Mouse (Mus musculus): ENCODE data around the gene Rnf130. TPM values are rescaled to one million over a fixed set of nuclear protein-coding genes. Genes with fewer than 3 reads are reported as not detected.

Gene Rnf130
- 75.8 and 78.0 TPM in 2 replicates for polyA plus RNA-seq (2015; fragmentation: Nextera tagmentation; extraction: Ambion mirVana)

DNA sequence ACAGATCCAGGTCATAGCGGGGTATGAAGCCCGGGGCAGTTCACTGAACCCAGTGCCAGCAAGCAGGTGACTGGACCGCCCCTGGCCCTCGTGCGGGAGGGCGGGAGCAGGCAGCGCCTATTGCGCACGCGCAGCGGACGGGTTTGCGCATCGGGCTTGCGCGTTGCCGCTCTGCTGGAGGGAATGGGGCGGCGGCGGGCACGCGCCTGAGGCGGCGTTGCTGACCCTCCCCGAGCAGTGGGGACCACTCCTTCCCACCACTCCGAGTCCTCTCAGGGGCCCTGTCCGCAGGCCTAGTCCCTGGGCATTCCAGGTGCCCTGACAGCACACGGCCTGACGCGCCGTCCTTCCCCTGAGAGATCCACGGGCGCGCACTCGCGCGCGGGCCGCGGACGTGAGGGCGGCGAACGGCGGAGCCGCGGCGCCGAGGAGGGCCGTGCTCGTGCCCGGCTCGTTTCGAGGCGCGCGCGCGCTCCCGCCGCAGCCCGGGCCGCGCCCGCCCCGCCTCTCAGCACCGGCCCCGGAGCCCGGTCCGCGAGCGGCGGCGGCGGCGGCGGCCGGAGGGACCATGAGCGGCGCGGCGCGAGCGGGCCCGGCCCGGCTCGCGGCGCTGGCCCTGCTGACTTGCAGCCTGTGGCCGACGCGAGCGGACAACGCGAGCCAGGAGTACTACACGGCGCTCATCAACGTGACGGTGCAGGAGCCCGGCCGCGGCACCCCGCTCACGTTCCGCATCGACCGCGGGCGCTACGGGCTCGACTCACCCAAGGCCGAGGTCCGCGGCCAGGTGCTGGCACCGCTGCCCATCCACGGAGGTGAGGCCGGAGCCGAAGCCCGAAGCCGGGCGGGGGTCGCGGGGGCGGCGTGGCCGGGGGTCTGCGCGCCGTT is at the start of gene Rnf130:
Gene Rnf130 (plus strand): TSS at position 514 of the 888 bp plus-strand sequence.
- Histone ChIP-seq H3K27ac (replicated peaks) (peak within 1 kb of the TSS; percentile 97), H3K36me3 (no peaks in the 10 kb centered on the region), H3K9me3 (no peaks in the 10 kb centered on the region), H3K4me1 (peaks cover 37% of the 10 kb centered on the region), H3K9ac (replicated peaks) (peak within 1 kb of the TSS; percentile 98), H3K27me3 (no peaks in the 10 kb centered on the region), H3K4me2 (replicated peaks) (peak within 1 kb of the TSS; percentile 64), H3K4me3 (peak within 1 kb of the TSS; percentile 97)
- WGBS, result under 1% methylated on average over 126 of the region's 129 CpGs
- ATAC-seq (replicated peaks), result peak; percentile 92

DNA sequence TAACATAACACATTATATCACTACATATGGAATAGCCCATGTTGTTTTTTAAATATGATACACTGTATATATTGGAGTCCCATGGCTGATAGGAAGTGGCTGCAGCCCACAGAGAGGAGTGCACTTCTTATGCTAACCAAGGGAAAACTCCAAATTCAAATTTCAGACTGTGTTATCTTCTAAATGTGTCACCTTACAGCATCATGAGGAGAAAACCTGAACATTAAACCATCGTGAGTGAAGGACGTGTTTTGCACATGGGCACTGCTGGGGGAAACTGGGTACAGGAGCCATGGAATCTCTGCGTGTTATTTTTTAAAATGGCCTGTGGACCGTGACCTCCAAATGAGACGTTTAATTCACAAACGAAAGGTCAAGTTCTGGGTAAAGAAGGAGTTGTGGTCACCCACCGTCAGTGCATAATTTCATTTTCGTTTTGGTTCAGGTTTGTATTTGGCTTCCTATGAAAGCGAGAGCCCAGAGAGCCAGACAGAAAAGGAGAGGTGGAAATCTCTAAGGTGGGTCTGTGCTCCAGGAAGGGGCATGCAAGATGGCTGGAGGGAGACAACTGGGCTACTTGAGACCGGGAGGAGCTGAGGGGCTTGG is 47.1 kb upstream of the Rnf130 start:
- WGBS, result 89% methylated on average over 10 of the region's 10 CpGs
- H3K36me3 ChIP-seq, result no peaks in the 10 kb centered on the region
- ATAC-seq (replicated peaks), result no peak

DNA sequence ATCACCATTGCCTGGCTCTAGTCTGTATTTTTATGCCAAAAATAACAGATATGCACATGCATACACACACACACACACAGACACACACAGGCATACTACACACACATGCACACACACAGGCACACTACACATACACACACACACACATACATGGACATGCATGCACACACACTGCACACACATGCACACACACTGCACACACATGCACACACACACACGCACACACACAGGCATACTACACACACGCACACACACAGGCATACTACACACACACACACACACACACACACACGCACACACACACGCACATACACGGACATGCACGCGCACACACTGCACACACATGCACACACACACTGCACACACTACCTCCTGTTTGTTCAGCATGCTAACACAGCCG is 46.2 kb upstream of the Rnf130 start:
- Histone ChIP-seq H3K36me3 (no peaks in the 10 kb centered on the region), H3K27ac (replicated peaks) (no peak overlapping the region), H3K4me2 (replicated peaks) (no peak overlapping the region), H3K4me1 (no peaks in the 10 kb centered on the region), H3K4me3 (no peak overlapping the region), H3K9ac (replicated peaks) (no peak overlapping the region), H3K9me3 (no peaks in the 10 kb centered on the region), H3K27me3 (no peaks in the 10 kb centered on the region)
- no peak for ATAC-seq (replicated peaks)
- WGBS, result 96% methylated on average over 8 of the region's 8 CpGs

More for the DNA sequence above, 47.1 kb upstream of the Rnf130 start:
- H3K9ac ChIP-seq (replicated peaks), result no peak overlapping the region
- H3K27ac ChIP-seq (replicated peaks), result no peak overlapping the region
- H3K9me3 ChIP-seq, result no peaks in the 10 kb centered on the region
- no peak overlapping the region for H3K4me3 ChIP-seq
- no peaks in the 10 kb centered on the region for H3K4me1 ChIP-seq
- H3K27me3 ChIP-seq, result no peaks in the 10 kb centered on the region
- H3K4me2 ChIP-seq (replicated peaks), result no peak overlapping the region

DNA sequence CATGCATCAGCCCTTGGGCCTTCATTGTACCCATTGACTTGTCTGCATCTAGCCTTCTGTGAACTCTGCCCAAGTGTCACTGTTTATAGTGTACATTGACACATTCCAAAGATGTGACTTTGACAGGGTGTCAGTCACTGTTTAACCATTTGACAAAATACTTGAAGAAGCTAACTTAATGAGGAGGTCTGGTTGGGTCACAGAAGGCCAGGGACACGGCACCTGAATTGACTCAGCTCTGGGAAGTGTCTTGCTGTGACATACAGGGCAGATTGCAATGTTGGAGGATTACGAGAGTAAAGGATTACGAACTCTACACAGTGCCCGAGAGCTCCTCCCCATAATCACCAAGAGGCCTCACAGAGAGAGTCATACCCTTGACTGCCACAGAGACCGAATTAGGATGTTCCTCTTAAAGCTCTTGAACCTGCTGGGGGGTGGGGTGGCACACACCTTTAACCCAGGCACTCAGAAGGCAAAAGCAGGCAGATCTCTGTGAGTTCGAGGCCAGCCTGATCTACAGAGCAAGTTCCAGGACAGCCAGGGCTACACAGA is 44.4 kb upstream of the Rnf130 start:
- ATAC-seq (replicated peaks), result no peak

DNA sequence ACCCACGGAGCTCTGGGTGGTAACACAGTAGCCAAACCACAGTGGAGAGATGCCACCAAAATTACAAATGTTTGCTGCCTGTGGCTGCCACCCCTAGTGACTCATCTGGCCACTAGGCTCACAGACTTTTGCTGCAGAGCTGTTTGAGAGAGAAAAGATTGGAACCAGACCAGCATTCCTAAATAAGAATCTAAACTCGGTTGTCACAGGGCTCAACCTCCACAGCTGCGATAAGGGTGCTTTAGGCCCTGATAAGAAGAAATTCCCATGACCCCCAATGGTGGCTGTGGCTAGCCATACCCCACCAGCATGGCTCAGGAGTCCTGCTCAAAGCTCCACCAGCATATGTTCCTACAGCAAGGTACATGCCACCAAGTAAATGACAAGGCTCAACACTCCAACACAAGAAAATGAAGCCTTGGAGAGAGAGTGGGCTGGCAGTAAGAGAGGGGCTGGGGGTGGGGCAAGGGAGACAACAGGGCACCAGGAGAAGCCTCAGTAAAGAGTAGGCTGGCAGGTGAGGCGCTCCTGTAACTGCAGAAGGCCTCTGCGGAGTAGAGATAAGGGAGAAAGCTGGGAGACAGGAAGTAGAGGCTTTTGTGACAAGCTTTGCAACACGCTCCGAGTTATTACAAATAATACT is 43.7 kb upstream of the Rnf130 start:
- Histone ChIP-seq H3K4me2 (replicated peaks) (no peak overlapping the region), H3K27me3 (no peaks in the 10 kb centered on the region), H3K4me3 (no peak overlapping the region), H3K9me3 (no peaks in the 10 kb centered on the region), H3K36me3 (no peaks in the 10 kb centered on the region), H3K9ac (replicated peaks) (no peak overlapping the region), H3K4me1 (no peaks in the 10 kb centered on the region), H3K27ac (replicated peaks) (no peak overlapping the region)
- no peak for ATAC-seq (replicated peaks)
- 88% methylated on average over 7 of the region's 7 CpGs for WGBS

More for the DNA sequence above, 44.4 kb upstream of the Rnf130 start:
- WGBS, result 77% methylated on average over 6 of the region's 6 CpGs
- Histone ChIP-seq H3K36me3 (no peaks in the 10 kb centered on the region), H3K4me1 (no peaks in the 10 kb centered on the region), H3K4me2 (replicated peaks) (no peak overlapping the region), H3K4me3 (no peak overlapping the region), H3K9me3 (no peaks in the 10 kb centered on the region), H3K27me3 (no peaks in the 10 kb centered on the region), H3K9ac (replicated peaks) (no peak overlapping the region), H3K27ac (replicated peaks) (no peak overlapping the region)

DNA sequence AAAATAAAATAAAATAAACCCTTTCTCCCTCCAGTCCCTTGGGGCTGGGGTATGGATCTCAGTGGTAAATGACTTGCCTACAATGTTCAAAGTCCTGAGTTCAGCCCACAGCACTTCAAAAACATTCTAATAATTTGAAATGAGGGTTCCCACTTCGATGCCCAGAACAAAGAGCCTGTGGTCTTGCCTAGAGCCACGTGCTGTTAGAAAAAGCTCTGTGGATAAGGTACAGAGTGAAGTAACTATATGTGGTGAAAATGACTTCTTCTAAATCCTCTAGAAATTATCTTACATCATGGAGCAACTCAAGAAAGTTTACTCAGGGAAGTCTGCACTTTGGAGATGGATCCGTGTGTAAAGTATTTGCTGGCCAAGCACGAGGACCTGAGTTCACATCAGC is 43.1 kb upstream of the Rnf130 start:
- Histone ChIP-seq H3K4me1 (no peaks in the 10 kb centered on the region), H3K36me3 (no peaks in the 10 kb centered on the region), H3K9ac (replicated peaks) (no peak overlapping the region), H3K27me3 (no peaks in the 10 kb centered on the region), H3K27ac (replicated peaks) (no peak overlapping the region), H3K4me2 (replicated peaks) (no peak overlapping the region), H3K9me3 (no peaks in the 10 kb centered on the region), H3K4me3 (no peak overlapping the region)
- ATAC-seq (replicated peaks), result no peak
- WGBS, result 88% methylated on average over 4 of the region's 4 CpGs

DNA sequence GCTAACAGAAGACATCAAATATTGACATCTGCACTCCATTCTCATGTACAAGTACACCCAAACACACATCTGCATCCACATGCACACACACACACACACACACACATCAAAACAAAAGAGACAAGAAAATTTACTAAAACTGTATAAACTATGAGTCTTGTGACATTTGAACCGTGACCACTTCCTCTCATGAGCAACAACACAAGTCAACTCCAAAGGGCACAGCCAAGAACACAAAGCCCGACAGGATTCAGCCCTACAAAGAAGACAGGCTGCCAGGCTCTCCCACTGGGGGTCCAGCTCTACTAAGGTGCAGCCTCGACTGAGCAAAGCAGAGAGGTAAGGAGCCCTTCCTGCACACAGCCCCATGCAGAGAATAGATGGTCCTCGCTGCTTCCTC is 42.3 kb upstream of the Rnf130 start:
- 53% methylated on average over 4 of the region's 4 CpGs for WGBS
- ATAC-seq (replicated peaks), result no peak

DNA sequence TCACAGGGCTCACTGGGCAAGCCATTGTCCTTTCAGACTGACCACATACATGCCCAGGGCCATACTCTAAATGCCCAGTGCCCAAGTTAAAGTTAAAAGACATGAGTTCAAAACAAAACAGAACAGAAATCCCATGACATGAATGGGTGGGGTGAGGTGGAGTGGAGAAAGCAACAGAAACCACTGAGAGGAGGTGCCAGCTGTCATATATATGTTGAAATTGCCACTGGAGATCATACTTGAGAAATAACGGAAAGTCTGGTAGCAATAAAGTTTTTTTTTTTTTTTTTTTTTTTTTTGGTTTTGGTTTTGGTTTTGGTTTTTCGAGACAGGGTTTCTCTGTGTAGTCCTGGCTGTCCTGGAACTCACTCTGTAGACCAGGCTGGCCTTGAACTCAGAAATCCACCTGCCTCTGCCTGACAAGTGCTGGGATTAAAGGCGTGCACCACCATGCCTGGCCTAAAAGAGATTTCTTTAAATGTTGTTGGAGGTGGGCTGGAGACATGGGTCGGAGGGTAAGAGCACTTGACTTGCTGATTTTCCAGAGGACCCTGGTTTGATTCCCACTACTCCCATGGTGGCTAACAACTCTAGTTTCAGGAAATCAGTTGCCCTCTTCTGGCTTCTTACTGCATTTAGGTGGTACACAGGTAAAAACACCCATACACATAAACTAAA is 41.1 kb upstream of the Rnf130 start:
- Histone ChIP-seq H3K9me3 (no peaks in the 10 kb centered on the region), H3K4me2 (replicated peaks) (no peak overlapping the region), H3K27ac (replicated peaks) (no peak overlapping the region), H3K9ac (replicated peaks) (no peak overlapping the region), H3K27me3 (no peaks in the 10 kb centered on the region), H3K4me1 (no peaks in the 10 kb centered on the region), H3K36me3 (no peaks in the 10 kb centered on the region), H3K4me3 (no peak overlapping the region)
- 78% methylated on average over 4 of the region's 4 CpGs for WGBS
- ATAC-seq (replicated peaks), result no peak

More for the DNA sequence above, 42.3 kb upstream of the Rnf130 start:
- H3K9me3 ChIP-seq, result no peaks in the 10 kb centered on the region
- H3K36me3 ChIP-seq, result no peaks in the 10 kb centered on the region
- no peaks in the 10 kb centered on the region for H3K27me3 ChIP-seq
- no peak overlapping the region for H3K4me2 ChIP-seq (replicated peaks)
- no peak overlapping the region for H3K9ac ChIP-seq (replicated peaks)
- H3K4me3 ChIP-seq, result no peak overlapping the region
- no peak overlapping the region for H3K27ac ChIP-seq (replicated peaks)
- H3K4me1 ChIP-seq, result no peaks in the 10 kb centered on the region

DNA sequence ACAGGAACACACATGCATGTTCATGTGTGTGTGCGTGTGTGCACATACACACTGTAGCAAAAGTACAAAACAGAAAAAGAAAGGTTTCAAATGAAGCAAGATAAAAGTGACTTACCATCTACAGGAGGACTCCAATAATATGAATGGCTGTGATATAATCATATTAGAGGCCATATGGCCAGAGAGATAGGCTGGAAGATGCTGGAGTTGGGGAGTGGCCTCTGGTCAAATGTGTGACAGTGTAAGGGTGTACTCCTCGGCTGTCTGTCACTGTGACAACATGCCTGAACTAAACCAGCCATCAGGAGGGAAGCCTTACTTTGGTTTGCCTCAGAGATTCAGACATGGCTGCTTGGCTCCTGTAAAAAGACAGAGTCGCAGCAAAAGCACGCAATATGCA is 40.1 kb upstream of the Rnf130 start:
- H3K9me3 ChIP-seq, result no peaks in the 10 kb centered on the region
- H3K4me3 ChIP-seq, result no peak overlapping the region
- no peaks in the 10 kb centered on the region for H3K36me3 ChIP-seq
- no peak overlapping the region for H3K27ac ChIP-seq (replicated peaks)
- WGBS, result 84% methylated on average over 4 of the region's 4 CpGs
- H3K4me1 ChIP-seq, result no peaks in the 10 kb centered on the region
- no peak overlapping the region for H3K9ac ChIP-seq (replicated peaks)
- no peak for ATAC-seq (replicated peaks)
- H3K27me3 ChIP-seq, result no peaks in the 10 kb centered on the region
- H3K4me2 ChIP-seq (replicated peaks), result no peak overlapping the region

DNA sequence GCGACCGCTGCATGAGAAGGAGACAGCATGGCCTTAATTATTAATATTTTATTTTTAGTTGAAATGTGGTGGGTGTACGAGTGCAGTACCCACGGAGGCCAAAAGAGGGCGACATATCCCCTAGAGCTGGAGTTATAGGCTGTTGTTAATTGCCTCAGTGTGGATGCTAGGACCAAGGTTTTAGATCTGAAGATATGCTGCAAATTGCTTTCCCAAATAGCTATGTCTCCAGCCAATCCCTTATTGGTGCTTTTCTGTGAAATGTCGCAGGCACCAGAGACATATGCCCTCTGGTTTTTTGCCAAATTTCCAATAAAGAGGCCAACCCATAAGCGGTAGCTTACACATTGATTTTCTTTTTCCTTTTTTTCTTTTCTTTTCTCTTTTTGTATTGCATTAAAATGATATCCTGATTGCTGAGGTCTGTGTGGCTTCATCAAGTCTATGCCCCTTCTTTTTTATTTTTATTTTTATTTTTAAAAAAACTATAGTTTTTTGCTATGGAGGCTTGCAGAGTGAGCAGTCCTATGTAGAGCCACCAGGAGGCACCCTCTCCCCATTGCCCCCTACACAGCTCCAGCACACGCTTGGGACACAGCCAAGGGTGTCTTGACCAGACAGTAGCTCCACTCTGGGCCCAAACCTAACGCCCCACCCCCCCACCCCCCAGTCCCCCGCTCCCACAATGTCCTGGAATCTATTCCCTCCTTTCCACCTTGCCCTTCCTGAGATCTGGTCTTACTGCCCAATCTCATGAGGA is 38.7 kb upstream of the Rnf130 start:
- no peak overlapping the region for H3K4me3 ChIP-seq
- no peak overlapping the region for H3K9ac ChIP-seq (replicated peaks)
- no peaks in the 10 kb centered on the region for H3K4me1 ChIP-seq
- ATAC-seq (replicated peaks), result peak; percentile 66
- H3K36me3 ChIP-seq, result no peaks in the 10 kb centered on the region
- no peaks in the 10 kb centered on the region for H3K9me3 ChIP-seq
- no peak overlapping the region for H3K27ac ChIP-seq (replicated peaks)
- no peak overlapping the region for H3K4me2 ChIP-seq (replicated peaks)
- 22% methylated on average over 10 of the region's 10 CpGs for WGBS
- no peaks in the 10 kb centered on the region for H3K27me3 ChIP-seq

DNA sequence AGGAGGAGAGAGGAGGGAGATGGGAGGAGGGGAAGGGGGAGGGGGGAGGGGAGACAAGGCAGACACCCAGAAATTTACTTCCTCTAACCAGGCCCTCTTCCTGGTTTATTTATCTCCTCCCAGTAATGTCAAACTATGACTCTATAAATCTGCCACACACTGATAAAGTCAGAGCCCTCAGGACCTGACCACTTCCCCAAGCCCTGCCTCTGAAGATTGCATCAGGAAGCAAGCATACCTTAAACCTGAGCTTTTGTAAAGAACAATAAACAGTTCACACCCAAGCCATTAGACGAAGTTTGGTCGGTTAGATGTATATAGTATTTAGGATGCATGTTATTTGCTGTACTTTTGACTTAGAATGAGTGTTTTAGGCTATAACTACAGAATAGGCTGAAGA is 30.6 kb upstream of the Rnf130 start:
- Histone ChIP-seq H3K4me2 (replicated peaks) (no peak overlapping the region), H3K9ac (replicated peaks) (no peak overlapping the region), H3K4me3 (no peak overlapping the region), H3K27ac (replicated peaks) (no peak overlapping the region), H3K4me1 (no peaks in the 10 kb centered on the region), H3K27me3 (no peaks in the 10 kb centered on the region), H3K9me3 (no peaks in the 10 kb centered on the region), H3K36me3 (no peaks in the 10 kb centered on the region)
- 89% methylated on average over 2 of the region's 2 CpGs for WGBS
- no peak for ATAC-seq (replicated peaks)

All from forebrain, embryonic 15.5 days (tissue).